Mouse (Mus musculus) hindbrain, embryonic 11.5 days (tissue): ENCODE results near the gene Metap2. TPM values are rescaled to one million over a fixed set of nuclear protein-coding genes. Genes with fewer than 3 reads are reported as not detected.

Experiments
- ATAC-seq: fragments of 200-750 bp; cut with Nextera tagmentation; 2 replicates; pipeline ENCODE4 v1.8.0; 2017; ENCODE audit warnings: mild to moderate bottlenecking, moderate TSS enrichment, moderate library complexity; ENCODE audit not compliant: low FRiP score
- DNase-seq: peaks from one replicate; pipeline ENCODE4 v3.0.0-alpha.2; 2015; ENCODE audit warnings: low spot score
- H3K27ac ChIP-seq: fragments of 300-500 bp; sonication (generic); 2 replicates; pipeline ENCODE4 v1.5.1; 2014; ENCODE audit warnings: mild to moderate bottlenecking, low read depth, low read length
- H3K27me3 ChIP-seq: fragments of 300-500 bp; sonication (generic); 2 replicates; pipeline ENCODE4 v1.6.1; 2014; ENCODE audit warnings: mild to moderate bottlenecking, low read length, moderate library complexity, mixed read lengths; ENCODE audit not compliant: control insufficient read depth, insufficient read depth
- H3K36me3 ChIP-seq: fragments of 300-500 bp; sonication (generic); 2 replicates; pipeline ENCODE4 v1.6.1; 2014; ENCODE audit warnings: mild to moderate bottlenecking, low read length, moderate library complexity, mixed read lengths; ENCODE audit not compliant: control insufficient read depth, insufficient read depth
- H3K4me1 ChIP-seq: fragments of 300-500 bp; sonication (generic); replicated peaks from 2 replicates; pipeline ENCODE4 v1.6.1; 2014; ENCODE audit warnings: low read length, mixed read lengths; ENCODE audit not compliant: control insufficient read depth, insufficient read depth
- H3K4me2 ChIP-seq: fragments of 300-500 bp; sonication (generic); replicated peaks from 2 replicates; pipeline ENCODE4 v1.6.1; 2014; ENCODE audit warnings: mild to moderate bottlenecking, low read depth, low read length
- H3K4me3 ChIP-seq: fragments of 300-500 bp; sonication (generic); 2 replicates; pipeline ENCODE4 v1.5.1; 2014; ENCODE audit warnings: low read depth, low read length
- H3K9ac ChIP-seq: fragments of 300-500 bp; sonication (generic); 2 replicates; pipeline ENCODE4 v1.6.1; 2014; ENCODE audit warnings: low read depth, low read length
- H3K9me3 ChIP-seq: fragments of 300-500 bp; sonication (generic); 2 replicates; pipeline ENCODE4 v1.6.1; 2016; ENCODE audit warnings: low read length; ENCODE audit not compliant: control insufficient read depth
- WGBS: fragments of 180-500 bp; shearing (Covaris S2); extraction: QIAGEN DNeasy Blood & Tissue Kit; methylation state at CpG from one replicate; pipeline ENCODE4 v1.1.7; 2014; 5-methylcytosine and 5-hydroxymethylcytosine counted together
- polyA plus RNA-seq: library from polyadenylated mRNA; unstranded; fragments of >200 nt; fragmentation: Nextera tagmentation; extraction: Ambion mirVana; gene quantifications from 2 replicates; pipeline ENCODE4 v1.2.1, GENCODE M21; 2014

The Metap2 gene
- polyA plus RNA-seq, 1 experiment from 2014 or later: 236 TPM

GRCm38 (mm10) chr10:93899907-93900306 is 3.0 kb upstream of the Metap2 start:
- ATAC-seq (no peak), DNase-seq (no peak)
- Histone ChIP-seq H3K36me3 (no peaks in the 10 kb centered on the region), H3K27ac (no peak overlapping the region), H3K9me3 (no peaks in the 10 kb centered on the region), H3K27me3 (no peaks in the 10 kb centered on the region), H3K9ac (no peak overlapping the region), H3K4me1 (no peaks in the 10 kb centered on the region), H3K4me2 (no peak overlapping the region), H3K4me3 (no peak overlapping the region)
- WGBS: 90% methylated on average over 11 of the region's 11 CpGs

GRCm38 (mm10) chr10:93899303-93899702 is 2.4 kb upstream of the Metap2 start:
- no peak for DNase-seq
- no peaks in the 10 kb centered on the region for H3K4me1 ChIP-seq
- no peak overlapping the region for H3K4me2 ChIP-seq
- ATAC-seq: no peak
- H3K27me3 ChIP-seq: no peaks in the 10 kb centered on the region
- H3K9ac ChIP-seq: no peak overlapping the region
- no peaks in the 10 kb centered on the region for H3K36me3 ChIP-seq
- no peak overlapping the region for H3K27ac ChIP-seq
- no peaks in the 10 kb centered on the region for H3K9me3 ChIP-seq
- WGBS: 55% methylated on average over 2 of the region's 2 CpGs
- H3K4me3 ChIP-seq: no peak overlapping the region

- Histone ChIP-seq H3K9ac (no peak overlapping the region), H3K36me3 (no peaks in the 10 kb centered on the region), H3K4me3 (no peak overlapping the region), H3K4me2 (no peak overlapping the region), H3K27me3 (no peaks in the 10 kb centered on the region), H3K4me1 (peaks cover 4% of the 10 kb centered on the region), H3K9me3 (no peaks in the 10 kb centered on the region), H3K27ac (no peak overlapping the region)
- WGBS: 88% methylated on average over 4 of the region's 4 CpGs
- ATAC-seq: no peak
- no peak for DNase-seq
Measured at GRCm38 (mm10) chr10:93892551-93892950, 4.3 kb downstream of the Metap2 start.

DNA sequence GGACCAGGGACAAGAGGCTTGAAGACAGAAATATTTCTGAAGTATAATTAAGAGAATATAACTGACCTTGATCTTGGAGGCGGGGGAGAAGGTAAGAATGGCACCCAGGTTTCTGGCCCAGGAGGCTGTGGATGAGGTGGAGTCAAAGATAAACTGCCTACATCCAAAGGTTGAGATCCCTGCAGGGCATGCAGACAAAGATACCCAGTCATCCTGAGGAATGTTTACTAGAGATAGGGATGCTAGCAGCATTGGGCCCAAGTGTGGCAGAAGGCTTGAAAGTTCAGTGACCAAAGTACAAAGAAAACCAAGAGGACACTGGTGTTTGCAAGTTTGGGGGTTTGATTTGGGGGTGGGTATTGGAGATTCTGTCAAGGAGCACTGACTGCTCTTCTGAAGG is 5.9 kb downstream of the Metap2 start:
- no peak for DNase-seq
- H3K27me3 ChIP-seq: no peaks in the 10 kb centered on the region
- no peak for ATAC-seq
- H3K36me3 ChIP-seq: 0 out of 2 replicates have a peak, but pooled peaks cover 4% of the 10 kb centered on the region
- WGBS: 97% methylated on average over 1 of the region's 1 CpGs
- no peak overlapping the region for H3K9ac ChIP-seq
- H3K4me1 ChIP-seq: peaks cover 4% of the 10 kb centered on the region
- H3K27ac ChIP-seq: no peak overlapping the region
- H3K9me3 ChIP-seq: no peaks in the 10 kb centered on the region
- H3K4me2 ChIP-seq: no peak overlapping the region
- H3K4me3 ChIP-seq: no peak overlapping the region

DNA sequence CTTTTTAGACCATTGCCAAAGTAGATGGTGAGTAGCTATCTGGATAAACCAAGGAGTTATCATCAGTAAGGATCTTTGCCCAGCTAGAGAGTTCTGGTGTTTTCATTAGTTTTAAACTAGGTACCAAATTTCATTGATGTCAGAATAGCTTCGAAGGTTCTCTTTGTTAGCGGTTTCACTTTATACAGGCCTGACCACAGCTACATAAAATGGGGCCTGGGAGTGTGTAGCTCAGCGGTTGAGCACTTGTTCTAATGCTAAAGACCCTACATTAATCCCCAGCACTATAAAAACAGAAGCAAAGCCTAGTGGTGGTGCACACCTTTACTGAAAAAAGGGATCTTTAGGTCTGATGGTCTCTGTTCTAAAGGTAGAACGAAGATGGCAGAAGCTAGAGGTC is 6.3 kb downstream of the Metap2 start:
- Histone ChIP-seq H3K27me3 (no peaks in the 10 kb centered on the region), H3K27ac (no peak overlapping the region), H3K9me3 (no peaks in the 10 kb centered on the region), H3K4me1 (peaks cover 4% of the 10 kb centered on the region), H3K4me2 (no peak overlapping the region), H3K9ac (no peak overlapping the region), H3K4me3 (no peak overlapping the region), H3K36me3 (0 out of 2 replicates have a peak, but pooled peaks cover 4% of the 10 kb centered on the region)
- WGBS: 70% methylated on average over 4 of the region's 4 CpGs
- no peak for DNase-seq
- ATAC-seq: no peak

DNA sequence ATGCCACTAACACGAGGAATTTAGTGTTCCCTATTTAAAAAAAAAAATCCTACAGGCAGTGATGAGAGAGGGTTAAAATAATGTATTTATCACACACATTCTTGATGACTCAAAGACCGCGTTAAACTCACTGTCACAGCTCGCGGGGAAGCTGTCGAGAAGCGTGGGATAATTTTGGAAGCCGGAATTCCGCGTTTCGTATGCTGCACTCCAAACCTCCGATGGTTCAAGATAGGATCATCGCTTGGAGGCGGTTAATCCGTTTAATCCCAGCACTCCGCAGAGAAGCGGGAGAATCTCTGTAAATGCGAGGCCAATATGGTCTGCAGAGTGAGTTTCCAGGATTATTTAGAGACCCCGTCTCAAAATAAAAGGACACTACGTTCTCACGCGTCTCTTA is 6.9 kb downstream of the Metap2 start:
- Histone ChIP-seq H3K27ac (0 out of 2 replicates have a peak overlapping the region, but pooled peaks have one; percentile 63), H3K4me3 (peak overlapping the region; percentile 62), H3K9me3 (no peaks in the 10 kb centered on the region), H3K4me2 (peak overlapping the region; percentile 68), H3K36me3 (0 out of 2 replicates have a peak, but pooled peaks cover 4% of the 10 kb centered on the region), H3K4me1 (peaks cover 4% of the 10 kb centered on the region), H3K27me3 (no peaks in the 10 kb centered on the region), H3K9ac (peak overlapping the region; percentile 68)
- under 1% methylated on average over 22 of the region's 22 CpGs for WGBS
- ATAC-seq (peak; percentile 30), DNase-seq (peak; percentile 66)

- H3K27ac ChIP-seq: peak overlapping the region; percentile 63
- 0% methylated on average over 22 of the region's 30 CpGs for WGBS
- peak overlapping the region; percentile 68 for H3K9ac ChIP-seq
- ATAC-seq (peak; percentile 99), DNase-seq (peak; percentile 93)
- peak overlapping the region; percentile 62 for H3K4me3 ChIP-seq
- H3K27me3 ChIP-seq: no peaks in the 10 kb centered on the region
- H3K4me1 ChIP-seq: peaks cover 4% of the 10 kb centered on the region
- H3K4me2 ChIP-seq: peak overlapping the region; percentile 77
- H3K36me3 ChIP-seq: 0 out of 2 replicates have a peak, but pooled peaks cover 4% of the 10 kb centered on the region
- H3K9me3 ChIP-seq: no peaks in the 10 kb centered on the region
Measured at GRCm38 (mm10) chr10:93889579-93889950, 7.3 kb downstream of the Metap2 start.

DNA sequence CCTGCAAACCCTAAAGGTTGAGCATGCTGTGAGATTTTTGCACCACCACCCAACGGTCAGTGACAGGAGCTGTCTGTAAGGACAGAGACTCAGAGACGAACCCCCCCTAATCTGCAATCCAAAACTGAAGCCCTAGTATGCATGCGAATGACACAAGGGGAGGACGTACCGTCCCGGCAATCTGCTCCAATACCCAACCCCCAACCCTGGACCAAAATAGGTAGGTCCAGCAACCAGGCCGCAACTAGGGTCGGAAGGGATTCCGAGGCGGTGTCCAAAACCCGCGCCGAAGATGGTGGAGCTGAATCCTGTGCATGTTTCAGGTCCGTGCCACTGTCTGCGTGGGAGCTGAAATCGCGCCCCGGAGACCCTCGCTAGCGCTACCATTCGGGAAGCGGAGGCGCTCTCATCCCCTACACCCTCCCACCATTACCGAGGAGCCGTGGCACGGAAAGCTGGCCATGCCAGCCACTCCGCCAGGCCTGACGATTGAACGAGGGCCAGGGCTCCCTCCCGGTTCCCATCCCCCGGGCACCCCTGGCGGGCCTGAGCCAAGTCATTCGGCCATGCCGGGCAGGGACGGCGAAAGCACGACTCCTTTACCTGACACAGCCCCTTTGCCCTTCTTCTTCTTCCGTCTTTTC is 7.8 kb downstream of the Metap2 start:
- Histone ChIP-seq H3K9me3 (no peaks in the 10 kb centered on the region), H3K4me1 (peaks cover 4% of the 10 kb centered on the region), H3K4me3 (peak overlapping the region; percentile 62), H3K9ac (peak overlapping the region; percentile 68), H3K36me3 (0 out of 2 replicates have a peak, but pooled peaks cover 4% of the 10 kb centered on the region), H3K27ac (peak overlapping the region; percentile 63), H3K4me2 (peak overlapping the region; percentile 77), H3K27me3 (no peaks in the 10 kb centered on the region)
- under 1% methylated on average over 38 of the region's 38 CpGs for WGBS
- peak; percentile 64 for DNase-seq
- peak; percentile 69 for ATAC-seq

DNA sequence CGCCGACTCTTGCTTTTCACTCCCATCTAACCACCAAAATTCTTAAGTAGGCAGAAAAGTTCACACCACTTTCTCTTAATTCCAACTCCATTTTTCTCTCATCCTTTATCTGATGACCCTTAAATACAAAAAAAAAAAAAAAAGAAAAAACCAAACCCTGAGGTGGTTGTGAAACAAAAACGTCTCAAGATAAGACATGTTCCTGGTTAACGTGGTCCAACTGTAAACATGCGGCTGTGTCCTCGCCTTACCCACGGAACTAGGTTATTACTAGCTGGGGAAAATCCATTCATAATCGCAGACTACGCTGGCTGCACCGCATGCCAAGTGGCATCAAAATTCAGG is 8.3 kb downstream of the Metap2 start:
- H3K27ac ChIP-seq: peak overlapping the region; percentile 63

More for the DNA sequence above, 8.3 kb downstream of the Metap2 start:
- WGBS: 24% methylated on average over 10 of the region's 10 CpGs
- H3K4me2 ChIP-seq: peak overlapping the region; percentile 77
- ATAC-seq (no peak), DNase-seq (no peak)
- H3K4me3 ChIP-seq: peak overlapping the region; percentile 62
- H3K27me3 ChIP-seq: no peaks in the 10 kb centered on the region
- H3K9ac ChIP-seq: peak overlapping the region; percentile 68
- H3K9me3 ChIP-seq: no peaks in the 10 kb centered on the region
- H3K4me1 ChIP-seq: peaks cover 4% of the 10 kb centered on the region
- H3K36me3 ChIP-seq: 0 out of 2 replicates have a peak, but pooled peaks cover 4% of the 10 kb centered on the region
